Comparison of ENCODE assay signal across 14 mouse cellular contexts in genomic region chr8:84766422-84766821, GRCm38 (mm10). TPM values are rescaled to one million over a fixed set of nuclear protein-coding genes. Genes with fewer than 3 reads are reported as not detected.
DNase-seq lines count a peak whose midpoint lies in the region; ATAC-seq and TF ChIP-seq lines count a peak whose summit lies in the region.
"Had no signal": no experiment of that assay in that cellular context is flagged by ENCODE, and none has a peak within 500 bp of the region (broad histone marks: within the 10 kb centered on the region; RNA-seq: fewer than 3 reads in every experiment).

No protein-coding gene starts in this region.

- peaks cover 10% of the 10 kb centered on the region for H3K27me3 ChIP-seq in embryonic facial prominence, embryonic 14.5 days (replicated peaks; ENCODE audit: control insufficient read depth, insufficient read depth, low read length)
- H3K27me3 ChIP-seq in limb, embryonic 14.5 days (ENCODE audit: control insufficient read depth, insufficient read depth, low read length) = no peaks in the 10 kb centered on the region
- H3K27me3 ChIP-seq in intestine, embryonic 15.5 days (replicated peaks) = peaks cover 25% of the 10 kb centered on the region
- H3K27me3 ChIP-seq: lung, embryonic 15.5 days had no signal

- H3K27ac ChIP-seq in left cerebral cortex, adult 2 months = peak overlapping the region; percentile 94
- H3K27ac ChIP-seq in embryonic facial prominence, embryonic 14.5 days (replicated peaks; ENCODE audit: low read depth, low read length) = peak overlapping the region; percentile 28; the same call in 1 of the 2 replicates
- H3K27ac ChIP-seq in limb, embryonic 14.5 days (replicated peaks; ENCODE audit: low read depth, low read length) = 0 out of 2 replicates have a peak overlapping the region, but pooled peaks have one; percentile 10
- H3K27ac ChIP-seq in intestine, embryonic 15.5 days = no peak overlapping the region
- H3K27ac ChIP-seq: lung, embryonic 15.5 days had no signal

- peaks cover 21% of the 10 kb centered on the region for H3K4me1 ChIP-seq in embryonic facial prominence, embryonic 14.5 days (ENCODE audit: control insufficient read depth, insufficient read depth, low read length)
- H3K4me1 ChIP-seq in limb, embryonic 14.5 days (ENCODE audit: control insufficient read depth, insufficient read depth, low read length) = peaks cover 47% of the 10 kb centered on the region
- H3K4me1 ChIP-seq in intestine, embryonic 15.5 days (replicated peaks) = peaks cover 14% of the 10 kb centered on the region

- no peak for TF ChIP-seq POLR2A in limb, embryonic 14.5 days (IDR thresholded peaks at IDR 0.05; ENCODE audit: borderline replicate concordance, extremely low read depth, insufficient read depth, insufficient read length)

- ATAC-seq in frontal cortex, adult (ENCODE audit: low TSS enrichment) = peak; percentile 11; the same call in 1 of the 2 replicates
- no peak; the same call in 1 of the 2 replicates for ATAC-seq in embryonic facial prominence, embryonic 14.5 days (ENCODE audit: low read depth)
- no peak for ATAC-seq in limb, embryonic 14.5 days (ENCODE audit: low FRiP score, low read depth)
- ATAC-seq in intestine, embryonic 15.5 days = no peak

- no peak for TF ChIP-seq CTCF in left cerebral cortex, adult 2 months (IDR thresholded peaks at IDR 0.05)

- no peak overlapping the region for H3K4me2 ChIP-seq in embryonic facial prominence, embryonic 14.5 days (ENCODE audit: low read depth, low read length)
- no peak overlapping the region for H3K4me2 ChIP-seq in limb, embryonic 14.5 days (replicated peaks; ENCODE audit: low read depth, low read length, severe bottlenecking)
- H3K4me2 ChIP-seq in intestine, embryonic 15.5 days (replicated peaks) = no peak overlapping the region
- H3K4me2 ChIP-seq: lung, embryonic 15.5 days had no signal

- peaks cover 72% of the 10 kb centered on the region for H3K36me3 ChIP-seq in embryonic facial prominence, embryonic 14.5 days (ENCODE audit: control insufficient read depth, insufficient read depth, low read length)
- peaks cover 79% of the 10 kb centered on the region for H3K36me3 ChIP-seq in limb, embryonic 14.5 days (ENCODE audit: control insufficient read depth, insufficient read depth, low read length)
- no peaks in the 10 kb centered on the region for H3K36me3 ChIP-seq in intestine, embryonic 15.5 days

- H3K9ac ChIP-seq in embryonic facial prominence, embryonic 14.5 days (ENCODE audit: low read depth, low read length) = 0 out of 2 replicates have a peak overlapping the region, but pooled peaks have one; percentile 25
- no peak overlapping the region for H3K9ac ChIP-seq in limb, embryonic 14.5 days (ENCODE audit: low read depth, low read length, severe bottlenecking)
- H3K9ac ChIP-seq in intestine, embryonic 15.5 days = no peak overlapping the region
- H3K9ac ChIP-seq: lung, embryonic 15.5 days had no signal

- H3K9me3 ChIP-seq in embryonic facial prominence, embryonic 14.5 days (ENCODE audit: control insufficient read depth, low read length) = no peaks in the 10 kb centered on the region
- H3K9me3 ChIP-seq in limb, embryonic 14.5 days (ENCODE audit: control insufficient read depth, low read length) = no peaks in the 10 kb centered on the region
- no peaks in the 10 kb centered on the region for H3K9me3 ChIP-seq in intestine, embryonic 15.5 days
- H3K9me3 ChIP-seq: lung, embryonic 15.5 days had no signal

- peak overlapping the region; percentile 63 for H3K4me3 ChIP-seq in left cerebral cortex, adult 2 months
- H3K4me3 ChIP-seq in embryonic facial prominence, embryonic 14.5 days (ENCODE audit: low read depth, low read length) = no peak overlapping the region
- no peak overlapping the region for H3K4me3 ChIP-seq in limb, embryonic 14.5 days (replicated peaks; ENCODE audit: low read length)
- no peak overlapping the region for H3K4me3 ChIP-seq in intestine, embryonic 15.5 days (replicated peaks)
- H3K4me3 ChIP-seq: lung, embryonic 15.5 days; myocyte had no signal

- WGBS in embryonic facial prominence, embryonic 14.5 days = 54% methylated on average over 9 of the region's 9 CpGs
- WGBS in limb, embryonic 14.5 days = 64% methylated on average over 9 of the region's 9 CpGs
- WGBS in intestine, embryonic 15.5 days = 65% methylated on average over 9 of the region's 9 CpGs

- intact Hi-C loops in left cerebral cortex, adult 2 months (cut with DNase I) = no loop called here

- DNase-seq in frontal cortex, postnatal 25 days (ENCODE audit: low spot score in 2 of 2) = no peak
- DNase-seq in left cerebral cortex, adult 2 months (ENCODE audit: extremely low spot score in 1 of 2, low spot score in 2 of 2) = no peak
- DNase-seq in left cerebral cortex, adult 9 months (ENCODE audit: low spot score in 2 of 2) = no peak
- no peak for DNase-seq in embryonic facial prominence, embryonic 14.5 days (ENCODE audit: low spot score)
- DNase-seq in limb, embryonic 14.5 days (ENCODE audit: low spot score) = no peak
- DNase-seq in testis, postnatal 10 days (ENCODE audit: low spot score) = no peak
- DNase-seq: adrenal gland, adult 8-10 months; kidney, adult 18-20 months; right cerebral cortex, postnatal 14 days had no signal

RNA-seq across cellular contexts. Expression of gene Nfix, which starts 33.7 kb away (rescaled TPM):
- total RNA-seq in left cerebral cortex, adult 2 months (2021) = 100 to 1,000 TPM; 347 to 350 TPM
- polyA plus RNA-seq in embryonic facial prominence, embryonic 14.5 days (2014; fragmentation: Nextera tagmentation; extraction: Ambion mirVana) = 64.0 and 67.4 TPM in 2 replicates
- 81.2 and 97.7 TPM in 2 replicates for polyA plus RNA-seq in limb, embryonic 14.5 days (2012; rRNA removed)
- polyA plus RNA-seq in limb, embryonic 14.5 days (2014; fragmentation: Nextera tagmentation; extraction: Ambion mirVana) = 100 and 108 TPM in 2 replicates
- 14.2 and 14.8 TPM in 2 replicates for polyA plus RNA-seq in intestine, embryonic 15.5 days (2015; fragmentation: Nextera tagmentation; extraction: Ambion mirVana)

RNA-seq across cellular contexts. Expression of gene G430095P16Rik, which starts 43.6 kb away (rescaled TPM):
- not detected for total RNA-seq in left cerebral cortex, adult 2 months (2021)
- 2.0 and 2.7 TPM in 2 replicates for polyA plus RNA-seq in embryonic facial prominence, embryonic 14.5 days (2014; fragmentation: Nextera tagmentation; extraction: Ambion mirVana)
- polyA plus RNA-seq in limb, embryonic 14.5 days (2012; rRNA removed) = 4.3 and 4.8 TPM in 2 replicates
- polyA plus RNA-seq in limb, embryonic 14.5 days (2014; fragmentation: Nextera tagmentation; extraction: Ambion mirVana) = 5.7 and 6.0 TPM in 2 replicates
- 3.1 and 3.7 TPM in 2 replicates for polyA plus RNA-seq in intestine, embryonic 15.5 days (2015; fragmentation: Nextera tagmentation; extraction: Ambion mirVana)
- total RNA-seq: layer of hippocampus, postnatal 14 days had no signal

RNA-seq across cellular contexts. Expression of gene Dand5, which starts 56.2 kb away (rescaled TPM):
- total RNA-seq in left cerebral cortex, adult 2 months (2021) = 10 to 100 TPM in 1 of 2 experiments, 1 to 10 TPM in 1; 9.7 to 11.1 TPM
- 5.8 and 6.8 TPM in 2 replicates for polyA plus RNA-seq in embryonic facial prominence, embryonic 14.5 days (2014; fragmentation: Nextera tagmentation; extraction: Ambion mirVana)
- polyA plus RNA-seq in limb, embryonic 14.5 days (2012; rRNA removed) = 5.7 and 5.9 TPM in 2 replicates
- polyA plus RNA-seq in limb, embryonic 14.5 days (2014; fragmentation: Nextera tagmentation; extraction: Ambion mirVana) = 6.4 and 6.9 TPM in 2 replicates
- 4.5 and 5.3 TPM in 2 replicates for polyA plus RNA-seq in intestine, embryonic 15.5 days (2015; fragmentation: Nextera tagmentation; extraction: Ambion mirVana)
